Mouse (Mus musculus) E14TG2a.4 (cell line): Measurements from ENCODE around the gene Usp3.

ENCODE experiments used
- CTCF ChIP-seq: conservative IDR thresholded peaks from 2 replicates; pipeline ENCODE4 v1.5.1; 2014; ENCODE audit warnings: low read length
- NANOG ChIP-seq: IDR thresholded peaks from 2 replicates; pipeline ENCODE4 v1.6.1; 2014; ENCODE audit warnings: borderline replicate concordance, low read length, mixed read lengths
- POU5F1 ChIP-seq: IDR thresholded peaks from 2 replicates; pipeline ENCODE4 v1.6.1; 2014; ENCODE audit warnings: low read length, borderline replicate concordance

- no peak for TF ChIP-seq CTCF
- no peak for TF ChIP-seq POU5F1
- no peak for TF ChIP-seq NANOG
These were observed 72.6 kb downstream of the Usp3 start for GRCm38 (mm10) chr9:66520299-66520698.
